Mouse (Mus musculus): ENCODE measurements around the gene Cpeb2. TPM values are rescaled to one million over a fixed set of nuclear protein-coding genes. Genes with fewer than 3 reads are reported as not detected.
A peak's percentile ranks its signal among the peaks of the same experiment; 100 is the strongest.

Cpeb2 gene
- polyA plus RNA-seq, 1 experiment from 2014 or later: 7.7 TPM

GRCm38 (mm10) chr5:43233316-43234181 lies 579 bp downstream of the Cpeb2 start:
- Histone ChIP-seq H3K27me3 (ENCODE audit: control insufficient read depth, insufficient read depth, low read length) (no peaks in the 10 kb centered on the region), H3K9me3 (ENCODE audit: control insufficient read depth, low read length) (no peaks in the 10 kb centered on the region), H3K4me2 (ENCODE audit: low read length) (peak overlapping the region; percentile 68), H3K4me1 (ENCODE audit: control insufficient read depth in 2 of 2, insufficient read depth in 2 of 2, low read length in 2 of 2) (0 out of 4 replicates have a peak, but pooled peaks cover 0 to 2% of the 10 kb centered on the region in 2 experiments), H3K27ac (replicated peaks in 1 of 2; ENCODE audit: control insufficient read depth in 1 of 2, insufficient read depth in 1 of 2, low read depth in 2 of 2, low read length in 2 of 2) (peak overlapping the region; percentile 97 to 100), H3K9ac (ENCODE audit: low read length) (peak overlapping the region; percentile 98), H3K4me3 (ENCODE audit: control insufficient read depth in 1 of 2, insufficient read depth in 1 of 2, low read depth in 1 of 2, low read length in 2 of 2) (peak overlapping the region; percentile 93 to 100), H3K36me3 (ENCODE audit: control insufficient read depth, insufficient read depth, low read length) (no peaks in the 10 kb centered on the region)
- under 1% methylated on average over 82 of the region's 101 CpGs for WGBS
- ATAC-seq (ENCODE audit: insufficient number of reproducible peaks, insufficient read depth, low FRiP score, low read depth): peak; percentile 47

- peak overlapping the region; percentile 68 for H3K4me2 ChIP-seq (ENCODE audit: low read length)
- peak overlapping the region; percentile 98 for H3K9ac ChIP-seq (ENCODE audit: low read length)
- peaks cover 0 to 10% of the 10 kb centered on the region in 2 experiments; a peak in 1 of 4 replicates for H3K4me1 ChIP-seq (ENCODE audit: control insufficient read depth in 2 of 2, insufficient read depth in 2 of 2, low read length in 2 of 2)
- H3K9me3 ChIP-seq (ENCODE audit: control insufficient read depth, low read length): no peaks in the 10 kb centered on the region
- peak overlapping the region; percentile 93 to 100 for H3K4me3 ChIP-seq (ENCODE audit: control insufficient read depth in 1 of 2, insufficient read depth in 1 of 2, low read depth in 1 of 2, low read length in 2 of 2)
- WGBS: under 1% methylated on average over 88 of the region's 113 CpGs
- peak overlapping the region; percentile 97 to 100 for H3K27ac ChIP-seq (replicated peaks in 1 of 2; ENCODE audit: control insufficient read depth in 1 of 2, insufficient read depth in 1 of 2, low read depth in 2 of 2, low read length in 2 of 2)
- no peaks in the 10 kb centered on the region for H3K27me3 ChIP-seq (ENCODE audit: control insufficient read depth, insufficient read depth, low read length)
- no peak for ATAC-seq (ENCODE audit: insufficient number of reproducible peaks, insufficient read depth, low FRiP score, low read depth)
- 0 out of 2 replicates have a peak, but pooled peaks cover 3% of the 10 kb centered on the region for H3K36me3 ChIP-seq (ENCODE audit: control insufficient read depth, insufficient read depth, low read length)
These were observed 1.6 kb downstream of the Cpeb2 start for GRCm38 (mm10) chr5:43234321-43235185.

GRCm38 (mm10) chr5:43235186-43235785 lies 2.3 kb downstream of the Cpeb2 start:
- H3K27me3 ChIP-seq (ENCODE audit: control insufficient read depth, insufficient read depth, low read length): no peaks in the 10 kb centered on the region
- peak overlapping the region; percentile 98 for H3K9ac ChIP-seq (ENCODE audit: low read length)
- WGBS: under 1% methylated on average over 27 of the region's 27 CpGs
- no peak for ATAC-seq (ENCODE audit: insufficient number of reproducible peaks, insufficient read depth, low FRiP score, low read depth)
- no peaks in the 10 kb centered on the region for H3K9me3 ChIP-seq (ENCODE audit: control insufficient read depth, low read length)
- peak overlapping the region; percentile 68 for H3K4me2 ChIP-seq (ENCODE audit: low read length)
- peaks cover 0 to 16% of the 10 kb centered on the region in 2 experiments; a peak in 1 of 4 replicates for H3K4me1 ChIP-seq (ENCODE audit: control insufficient read depth in 2 of 2, insufficient read depth in 2 of 2, low read length in 2 of 2)
- H3K4me3 ChIP-seq (ENCODE audit: control insufficient read depth in 1 of 2, insufficient read depth in 1 of 2, low read depth in 1 of 2, low read length in 2 of 2): peak overlapping the region; percentile 93 to 100
- H3K36me3 ChIP-seq (ENCODE audit: control insufficient read depth, insufficient read depth, low read length): 0 out of 2 replicates have a peak, but pooled peaks cover 3% of the 10 kb centered on the region
- peak overlapping the region; percentile 97 to 100 for H3K27ac ChIP-seq (replicated peaks in 1 of 2; ENCODE audit: control insufficient read depth in 1 of 2, insufficient read depth in 1 of 2, low read depth in 2 of 2, low read length in 2 of 2)

GRCm38 (mm10) chr5:43235997-43236396 lies 3.0 kb downstream of the Cpeb2 start:
- Histone ChIP-seq H3K4me2 (ENCODE audit: low read length) (peak overlapping the region; percentile 68), H3K9me3 (ENCODE audit: control insufficient read depth, low read length) (no peaks in the 10 kb centered on the region), H3K4me1 (ENCODE audit: control insufficient read depth in 2 of 2, insufficient read depth in 2 of 2, low read length in 2 of 2) (peaks cover 2 to 20% of the 10 kb centered on the region in 2 experiments; a peak in 2 of 4 replicates), H3K9ac (ENCODE audit: low read length) (peak overlapping the region; percentile 98), H3K27me3 (ENCODE audit: control insufficient read depth, insufficient read depth, low read length) (no peaks in the 10 kb centered on the region), H3K36me3 (ENCODE audit: control insufficient read depth, insufficient read depth, low read length) (0 out of 2 replicates have a peak, but pooled peaks cover 7% of the 10 kb centered on the region), H3K4me3 (ENCODE audit: control insufficient read depth in 1 of 2, insufficient read depth in 1 of 2, low read depth in 1 of 2, low read length in 2 of 2) (peak overlapping the region; percentile 42 to 93; a peak in 3 of 4 replicates), H3K27ac (replicated peaks in 1 of 2; ENCODE audit: control insufficient read depth in 1 of 2, insufficient read depth in 1 of 2, low read depth in 2 of 2, low read length in 2 of 2) (no peak overlapping the region)
- no peak for ATAC-seq (ENCODE audit: insufficient number of reproducible peaks, insufficient read depth, low FRiP score, low read depth)
- WGBS: 15% methylated on average over 5 of the region's 5 CpGs

GRCm38 (mm10) chr5:43236476-43236875 lies 3.5 kb downstream of the Cpeb2 start:
- ATAC-seq (ENCODE audit: insufficient number of reproducible peaks, insufficient read depth, low FRiP score, low read depth): no peak
- Histone ChIP-seq H3K4me2 (ENCODE audit: low read length) (peak overlapping the region; percentile 68), H3K4me3 (ENCODE audit: control insufficient read depth in 1 of 2, insufficient read depth in 1 of 2, low read depth in 1 of 2, low read length in 2 of 2) (peak overlapping the region in 1 of 2 experiments; percentile 93; a peak in 2 of 4 replicates), H3K36me3 (ENCODE audit: control insufficient read depth, insufficient read depth, low read length) (0 out of 2 replicates have a peak, but pooled peaks cover 7% of the 10 kb centered on the region), H3K9me3 (ENCODE audit: control insufficient read depth, low read length) (no peaks in the 10 kb centered on the region), H3K9ac (ENCODE audit: low read length) (peak overlapping the region; percentile 98), H3K27ac (replicated peaks in 1 of 2; ENCODE audit: control insufficient read depth in 1 of 2, insufficient read depth in 1 of 2, low read depth in 2 of 2, low read length in 2 of 2) (no peak overlapping the region), H3K27me3 (ENCODE audit: control insufficient read depth, insufficient read depth, low read length) (no peaks in the 10 kb centered on the region), H3K4me1 (ENCODE audit: control insufficient read depth in 2 of 2, insufficient read depth in 2 of 2, low read length in 2 of 2) (peaks cover 2 to 20% of the 10 kb centered on the region in 2 experiments; a peak in 2 of 4 replicates)
- WGBS: 42% methylated on average over 3 of the region's 3 CpGs

- no peak for ATAC-seq (ENCODE audit: insufficient number of reproducible peaks, insufficient read depth, low FRiP score, low read depth)
- peak overlapping the region; percentile 98 for H3K9ac ChIP-seq (ENCODE audit: low read length)
These were observed 4.3 kb downstream of the Cpeb2 start for GRCm38 (mm10) chr5:43237238-43237637.

More at GRCm38 (mm10) chr5:43237238-43237637, 4.3 kb downstream of the Cpeb2 start:
- H3K36me3 ChIP-seq (ENCODE audit: control insufficient read depth, insufficient read depth, low read length): 0 out of 2 replicates have a peak, but pooled peaks cover 7% of the 10 kb centered on the region
- no peaks in the 10 kb centered on the region for H3K27me3 ChIP-seq (ENCODE audit: control insufficient read depth, insufficient read depth, low read length)
- H3K4me3 ChIP-seq (ENCODE audit: control insufficient read depth in 1 of 2, insufficient read depth in 1 of 2, low read depth in 1 of 2, low read length in 2 of 2): peak overlapping the region; percentile 19 to 93
- WGBS: 36% methylated on average over 12 of the region's 12 CpGs
- H3K4me1 ChIP-seq (ENCODE audit: control insufficient read depth in 2 of 2, insufficient read depth in 2 of 2, low read length in 2 of 2): peaks cover 2 to 18% of the 10 kb centered on the region in 2 experiments; a peak in 2 of 4 replicates
- H3K9me3 ChIP-seq (ENCODE audit: control insufficient read depth, low read length): no peaks in the 10 kb centered on the region
- 0 out of 4 replicates have a peak overlapping the region, but pooled peaks have one; percentile 27 to 48 for H3K27ac ChIP-seq (replicated peaks in 1 of 2; ENCODE audit: control insufficient read depth in 1 of 2, insufficient read depth in 1 of 2, low read depth in 2 of 2, low read length in 2 of 2)
- H3K4me2 ChIP-seq (ENCODE audit: low read length): peak overlapping the region; percentile 68

All from heart, embryonic 14.5 days (tissue).